Mouse (Mus musculus) bone marrow, adult 2 months (tissue): ENCODE measurements around the gene Mpzl2. TPM values are rescaled to one million over a fixed set of nuclear protein-coding genes. Genes with fewer than 3 reads are reported as not detected.

Source experiments
- H3K27ac ChIP-seq: fragments of 200-500 bp; 2 replicates; pipeline ENCODE4 v1.5.1; 2012; ENCODE audit warnings: low read depth, mild to moderate bottlenecking, control low read depth, inconsistent platforms, low read length; ENCODE audit not compliant: control insufficient read depth, poor library complexity, insufficient read depth
- H3K4me1 ChIP-seq: fragments of 200-500 bp; 2 replicates; pipeline ENCODE4 v1.6.1; 2011; ENCODE audit warnings: low read length; ENCODE audit not compliant: control insufficient read depth, insufficient read depth
- H3K4me3 ChIP-seq: fragments of 200-500 bp; replicated peaks from 2 replicates; pipeline ENCODE3; 2011; ENCODE audit warnings: mild to moderate bottlenecking, low read depth, low read length, control low read depth; ENCODE audit not compliant: control insufficient read depth
- CTCF ChIP-seq: fragments of 200-500 bp; IDR thresholded peaks from 2 replicates; pipeline ENCODE4 v1.5.1; 2011; ENCODE audit warnings: low read length, control low read depth; ENCODE audit not compliant: control insufficient read depth, insufficient read depth
- POLR2A ChIP-seq: fragments of 200-500 bp; IDR thresholded peaks from 2 replicates; pipeline ENCODE4 v1.6.1; 2011; ENCODE audit warnings: low read depth, mild to moderate bottlenecking, control low read depth, low read length, borderline replicate concordance; ENCODE audit not compliant: control insufficient read depth
- WGBS: fragments of 180-500 bp; shearing (Covaris S2); methylation state at CpG from one replicate; pipeline ENCODE4 v1.1.7; 2018; 5-methylcytosine and 5-hydroxymethylcytosine counted together
- polyA plus RNA-seq: library from polyadenylated mRNA; stranded (reverse); fragments of >200 nt; gene quantifications from 2 replicates; pipeline ENCODE4 v1.2.4, GENCODE M21; 2011; ENCODE audit warnings: low replicate concordance; ENCODE audit not compliant: missing spikeins, insufficient read depth, insufficient read length

Gene Mpzl2
- polyA plus RNA-seq, 1 experiment, result 2.2 TPM

DNA sequence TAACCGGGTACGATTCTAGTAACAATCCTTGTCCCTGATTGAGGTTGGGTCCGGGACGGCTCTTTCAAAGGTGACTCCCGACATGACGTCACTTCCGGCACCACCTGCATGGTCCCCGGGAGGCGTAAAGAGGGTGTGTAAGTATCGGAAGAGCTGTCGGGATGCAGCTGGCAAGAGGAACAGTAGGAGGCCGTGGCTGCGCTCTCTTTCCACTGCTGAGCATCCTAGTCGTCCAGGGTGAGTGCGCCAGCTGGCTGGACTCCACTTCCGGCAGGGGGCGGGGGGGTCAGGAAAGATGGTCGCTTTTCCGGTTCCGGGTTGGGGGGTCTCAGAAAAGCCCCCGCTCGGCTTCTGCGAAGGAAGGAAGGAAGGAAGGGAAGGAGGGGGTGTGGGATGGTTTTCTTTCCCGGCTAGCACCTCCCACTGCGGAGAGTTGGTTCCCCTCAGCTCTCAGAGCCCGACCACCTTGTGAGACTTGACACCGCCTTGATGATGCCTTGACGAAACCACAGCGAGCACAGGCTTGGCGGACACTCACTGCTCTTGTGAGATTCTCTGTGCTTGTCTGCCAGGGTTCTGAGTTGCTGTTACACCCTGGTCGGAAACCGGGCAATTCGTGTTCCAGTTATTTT is 15.6 kb downstream of the Mpzl2 start, which contains the start of gene Mpzl3:
Gene Mpzl3 (plus strand): TSS at position 105 of the 632 bp plus-strand sequence.
- peak within 1 kb of the TSS; percentile 62 for H3K27ac ChIP-seq
- 1% methylated on average over 33 of the region's 33 CpGs for WGBS
- no peaks in the 10 kb centered on the region; the same call in 1 of the 2 replicates for H3K4me1 ChIP-seq
- TF ChIP-seq POLR2A (0 out of 2 replicates have a peak, but pooled peaks have one; percentile 18), CTCF (no peak; the same call in 1 of the 2 replicates)
- H3K4me3 ChIP-seq, result peak within 1 kb of the TSS; percentile 68

GRCm38 (mm10) chr9:45058304-45058940 is 18.8 kb downstream of the Mpzl2 start:
- TF ChIP-seq CTCF (no peak), POLR2A (no peak)
- 43% methylated on average over 5 of the region's 5 CpGs for WGBS
- Histone ChIP-seq H3K4me1 (peaks cover 4% of the 10 kb centered on the region), H3K27ac (no peak overlapping the region), H3K4me3 (no peak overlapping the region)

DNA sequence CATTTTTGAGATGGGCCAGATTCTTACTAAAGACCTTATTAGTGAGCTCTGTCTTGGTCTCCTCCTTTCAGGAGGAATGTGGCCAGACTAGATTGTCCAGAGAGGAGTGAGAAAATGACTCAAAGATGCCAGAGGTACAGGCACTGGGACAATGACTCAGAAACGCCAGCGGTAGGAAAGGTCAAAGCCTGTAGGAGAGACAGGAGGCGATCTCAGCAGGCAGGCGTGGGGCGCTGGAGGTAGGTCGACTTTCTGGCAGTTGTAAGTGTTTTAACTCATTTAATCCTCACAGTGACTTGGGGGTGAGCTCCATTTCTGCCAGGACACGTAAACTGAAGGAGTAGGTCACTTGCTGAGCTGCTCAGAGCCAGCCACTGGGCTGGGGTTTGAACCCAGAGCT is 20.6 kb downstream of the Mpzl2 start:
- 76% methylated on average over 7 of the region's 7 CpGs for WGBS
- no peak for TF ChIP-seq CTCF
- H3K4me1 ChIP-seq, result peaks cover 7% of the 10 kb centered on the region
- no peak overlapping the region for H3K27ac ChIP-seq
- no peak overlapping the region for H3K4me3 ChIP-seq

DNA sequence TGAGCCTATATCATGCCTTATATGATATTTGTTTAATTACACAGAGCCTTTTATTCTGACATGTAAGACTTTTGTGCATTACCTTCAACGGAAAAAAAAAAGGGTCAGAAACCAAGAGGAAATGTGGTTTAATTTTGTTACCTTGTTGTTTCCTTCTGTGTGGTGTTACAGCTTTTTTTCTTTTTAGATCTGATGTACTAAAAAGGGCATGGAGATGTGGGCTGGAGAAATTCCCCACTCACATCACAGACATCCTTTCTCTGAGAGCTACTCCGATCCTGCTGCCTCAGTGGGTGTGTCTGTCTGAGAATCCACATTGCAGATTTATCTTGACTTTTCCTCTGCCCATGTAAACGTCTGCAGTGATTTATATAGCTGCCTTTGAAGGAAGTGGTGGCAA is 23.1 kb downstream of the Mpzl2 start:
- no peak for TF ChIP-seq POLR2A
- TF ChIP-seq CTCF, result no peak
- H3K4me3 ChIP-seq, result no peak overlapping the region
- WGBS, result 10% methylated on average over 3 of the region's 3 CpGs
- peaks cover 7% of the 10 kb centered on the region for H3K4me1 ChIP-seq
- H3K27ac ChIP-seq, result no peak overlapping the region

DNA sequence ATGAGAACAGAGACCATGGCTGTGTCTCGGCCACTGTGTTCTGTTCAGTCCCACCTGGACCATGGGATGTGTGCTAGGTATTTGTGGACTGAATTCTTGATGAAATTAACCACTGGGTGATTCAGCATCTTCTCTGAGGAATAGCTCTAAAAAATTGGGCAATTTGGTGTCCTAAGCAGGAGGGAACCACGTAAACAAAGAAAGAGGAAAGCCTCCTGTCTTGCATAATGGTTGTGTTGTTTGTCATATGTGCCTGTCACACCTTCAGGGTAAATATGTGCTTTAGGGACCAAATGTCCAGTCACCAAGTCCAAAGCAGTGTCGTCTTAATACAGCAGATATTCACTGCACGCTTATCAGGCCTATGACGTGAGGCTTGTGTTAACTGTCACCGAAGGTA is 24.8 kb downstream of the Mpzl2 start:
- H3K27ac ChIP-seq, result peak overlapping the region; percentile 49; the same call in 1 of the 2 replicates
- peaks cover 7% of the 10 kb centered on the region for H3K4me1 ChIP-seq
- H3K4me3 ChIP-seq, result no peak overlapping the region
- no peak for TF ChIP-seq POLR2A
- TF ChIP-seq CTCF, result no peak
- 60% methylated on average over 6 of the region's 6 CpGs for WGBS

DNA sequence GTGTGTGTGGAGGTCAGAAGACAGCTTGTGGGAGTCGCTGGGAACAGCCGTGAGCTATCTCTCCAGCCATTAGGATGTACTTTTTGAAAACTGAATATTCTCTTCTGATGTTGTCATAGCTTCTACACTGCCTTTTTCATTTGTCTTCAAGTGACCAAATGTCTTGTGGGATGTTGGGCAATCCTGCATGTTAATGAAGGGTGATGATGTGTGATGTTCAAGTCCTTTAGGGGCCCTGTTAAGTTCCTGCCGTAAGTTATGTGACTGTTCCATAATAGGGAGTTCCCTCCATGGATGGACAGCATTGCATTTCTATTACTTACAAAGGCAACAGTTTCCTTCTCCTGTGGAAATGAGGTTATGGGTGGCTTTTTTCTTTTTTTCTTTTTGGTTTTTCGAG is 27.1 kb downstream of the Mpzl2 start:
- Histone ChIP-seq H3K27ac (no peak overlapping the region), H3K4me1 (peaks cover 7% of the 10 kb centered on the region), H3K4me3 (no peak overlapping the region)
- TF ChIP-seq POLR2A, result no peak
- TF ChIP-seq CTCF, result no peak
- WGBS, result 69% methylated on average over 4 of the region's 4 CpGs

DNA sequence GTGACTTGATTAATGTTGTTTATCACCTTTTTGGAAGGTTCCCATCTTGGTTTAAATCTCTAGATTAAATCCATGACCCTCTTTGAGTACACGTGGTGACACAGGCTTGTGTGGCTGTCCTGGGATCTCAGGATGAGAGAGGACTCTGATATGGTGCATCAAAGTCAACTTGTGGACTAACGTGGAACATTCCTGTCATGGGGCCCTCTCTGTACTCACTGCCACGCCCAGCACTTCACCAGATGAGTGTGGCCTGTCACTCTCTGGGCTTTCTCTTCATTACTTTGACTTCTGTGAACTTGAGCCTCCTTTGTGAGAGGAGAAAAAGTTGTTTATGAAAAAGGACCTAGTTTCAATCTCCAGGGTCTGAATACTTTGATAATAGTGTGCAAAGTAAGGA is 32.2 kb downstream of the Mpzl2 start:
- Histone ChIP-seq H3K27ac (no peak overlapping the region), H3K4me1 (no peaks in the 10 kb centered on the region; the same call in 1 of the 2 replicates), H3K4me3 (no peak overlapping the region)
- no peak for TF ChIP-seq CTCF
- TF ChIP-seq POLR2A, result no peak
- 69% methylated on average over 3 of the region's 3 CpGs for WGBS

GRCm38 (mm10) chr9:45077859-45078258 is 38.3 kb downstream of the Mpzl2 start:
- WGBS, result 35% methylated on average over 3 of the region's 3 CpGs

More at GRCm38 (mm10) chr9:45077859-45078258, 38.3 kb downstream of the Mpzl2 start:
- Histone ChIP-seq H3K4me3 (no peak overlapping the region), H3K27ac (no peak overlapping the region), H3K4me1 (peaks cover 9% of the 10 kb centered on the region)
- TF ChIP-seq CTCF (no peak), POLR2A (no peak)
